Mouse (Mus musculus) left cerebral cortex, postnatal 36 days (tissue): ENCODE measurements around the gene Exoc1. TPM values are rescaled to one million over a fixed set of nuclear protein-coding genes. Genes with fewer than 3 reads are reported as not detected.
A peak's percentile ranks its signal among the peaks of the same experiment; 100 is the strongest.

Experiments used
- DNase-seq, 2 experiments: peaks; one replicate each; pipeline ENCODE4 v3.0.0; 2021 to 2022; ENCODE audit warnings: low spot score in 2 of 2, mixed read lengths in 1 of 2
- intact Hi-C: fragments of 180-260 bp; cut with DNase I; formaldehyde crosslinking; loops from one replicate; pipeline ENCODE4 v1.15.1; 2025
- total RNA-seq, 2 experiments: library from RNA; stranded (reverse); gene quantifications; 2 replicates each; pipeline ENCODE4 v1.2.3; 2021

Gene Exoc1
- total RNA-seq, 2 experiments from 2014 or later = 50.7 to 55.1 TPM

DNA sequence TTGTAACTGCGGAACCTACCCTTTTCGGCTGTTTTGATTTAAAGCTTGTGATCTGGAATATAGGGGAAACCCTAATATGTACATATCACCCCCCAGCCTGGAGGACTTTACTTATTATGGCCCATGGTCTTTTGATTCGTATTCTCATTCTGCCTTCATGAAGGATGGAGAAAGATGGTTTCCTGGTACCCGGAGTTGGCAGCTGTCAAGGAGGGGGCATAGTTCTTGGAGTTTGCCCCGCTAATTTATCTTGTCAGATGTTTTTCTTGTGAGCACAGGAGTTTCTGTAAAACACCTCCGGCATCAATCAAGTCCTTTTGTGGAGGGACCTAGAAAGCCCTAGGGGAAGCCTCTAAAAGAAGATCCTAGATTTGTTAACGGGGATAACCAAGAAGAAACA is 60.2 kb downstream of the Exoc1 start:
- DNase-seq = no peak
- intact Hi-C loops = loop anchor here (5.0 kb wide), 1 partner anchor 68 kb away; the partner anchor contains the start of gene C530008M17Rik

DNA sequence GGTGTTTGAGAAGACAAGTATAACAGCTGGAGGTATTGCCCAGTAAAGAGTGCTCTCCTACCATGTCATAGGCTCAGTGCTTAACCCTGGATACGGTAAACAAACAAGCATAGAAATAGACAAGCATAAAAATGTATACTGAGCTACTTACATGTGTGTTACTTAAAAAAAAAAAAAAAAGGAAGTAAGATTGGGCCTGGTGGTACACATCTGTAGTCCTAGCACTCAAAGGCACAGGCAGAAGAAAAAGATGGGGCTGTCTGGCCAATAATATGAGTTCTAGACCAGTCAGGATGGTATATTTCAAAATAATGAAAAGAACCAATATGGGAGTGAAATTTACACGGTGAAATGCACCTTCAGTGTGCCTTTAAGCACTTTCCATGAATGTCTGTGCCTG is 60.9 kb downstream of the Exoc1 start:
- intact Hi-C loops = no loop called here

DNA sequence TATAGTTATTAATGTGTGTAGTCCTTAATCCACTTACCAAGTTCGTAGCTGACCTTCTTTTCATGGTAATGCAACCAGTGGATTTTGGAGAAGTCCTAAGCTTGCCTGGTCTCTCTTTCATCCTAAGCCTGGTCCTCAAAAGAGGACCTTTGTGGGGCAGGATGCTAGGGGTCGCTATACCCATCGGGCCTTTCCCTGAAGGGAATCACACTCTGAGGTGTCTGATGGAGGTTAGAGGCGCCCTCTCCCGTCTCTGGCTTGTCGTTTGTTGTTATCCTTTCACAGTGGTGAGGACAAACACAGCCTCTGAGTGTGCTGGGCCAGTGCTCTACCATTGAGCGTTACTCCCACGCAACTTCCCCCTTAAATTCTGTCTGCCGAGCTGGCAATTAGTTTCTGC is 62.8 kb downstream of the Exoc1 start:
- no peak for DNase-seq
- intact Hi-C loops = loop anchor here (2.0 kb wide), 1 partner anchor 261 kb away; no protein-coding TSS in a partner anchor

More for the DNA sequence above, 60.9 kb downstream of the Exoc1 start:
- DNase-seq = no peak

DNA sequence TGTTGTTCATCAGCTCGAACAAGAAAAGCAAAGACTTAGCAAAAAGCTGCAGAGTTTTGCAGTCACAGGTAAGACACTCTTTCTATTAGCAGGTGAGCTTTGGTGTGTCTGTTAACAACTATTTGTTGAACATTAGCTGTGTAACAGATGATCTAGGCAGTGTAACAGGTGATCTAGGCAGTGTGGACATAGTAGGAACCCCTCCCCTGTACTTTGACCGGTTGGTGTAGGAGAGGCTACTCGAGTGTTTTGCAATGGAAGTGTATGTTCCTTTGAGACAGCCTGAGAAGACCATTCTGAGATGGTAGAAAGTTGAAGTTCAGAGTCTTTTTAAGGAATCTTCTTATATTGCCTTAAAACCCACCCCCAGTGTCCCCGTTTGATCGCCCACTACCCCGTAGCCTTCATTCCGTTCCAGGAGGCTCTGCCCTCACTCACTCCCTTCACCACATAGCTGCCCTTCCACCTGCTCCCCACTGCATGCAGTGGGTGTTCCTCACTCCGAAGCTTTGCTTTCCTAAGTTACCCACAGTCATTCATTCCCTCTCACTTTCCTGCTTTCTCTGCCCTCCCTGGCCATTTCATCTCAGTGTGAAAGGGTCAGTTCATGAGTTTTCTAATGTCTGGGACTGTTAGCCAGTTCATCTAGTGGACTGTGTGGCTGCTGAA is 80.7 kb downstream of the Exoc1 start:
- no peak for DNase-seq
- intact Hi-C loops = no loop called here

DNA sequence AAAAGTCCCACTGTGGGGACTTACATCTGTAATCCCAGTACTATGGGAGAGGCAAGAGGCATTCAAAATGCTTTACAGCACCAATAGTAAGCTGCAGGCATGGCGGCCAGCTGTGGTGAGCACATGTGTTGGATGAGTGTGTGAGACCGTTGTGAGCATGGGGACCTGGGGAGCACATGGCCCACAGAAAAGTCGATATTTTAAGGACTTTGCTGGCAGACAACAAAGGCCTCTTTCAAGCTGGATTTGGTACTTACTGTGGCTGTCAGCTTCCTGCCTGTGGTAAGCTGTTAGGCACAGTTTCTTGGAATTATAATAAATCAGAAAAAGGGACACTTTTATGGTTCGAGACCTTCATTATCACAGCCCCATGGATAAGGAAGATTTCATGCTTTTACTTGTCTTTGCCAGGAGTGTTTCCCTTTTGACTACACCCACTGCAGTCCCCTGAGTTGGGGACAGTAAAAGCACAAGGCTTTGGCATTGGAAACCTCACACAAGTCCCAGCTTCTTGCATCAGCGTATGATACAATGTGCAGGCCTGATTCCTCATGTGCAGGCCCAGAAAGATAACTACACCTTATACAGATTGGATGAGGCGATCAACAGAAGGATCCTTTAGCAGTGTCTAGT is 83.9 kb downstream of the Exoc1 start:
- intact Hi-C loops = no loop called here

DNA sequence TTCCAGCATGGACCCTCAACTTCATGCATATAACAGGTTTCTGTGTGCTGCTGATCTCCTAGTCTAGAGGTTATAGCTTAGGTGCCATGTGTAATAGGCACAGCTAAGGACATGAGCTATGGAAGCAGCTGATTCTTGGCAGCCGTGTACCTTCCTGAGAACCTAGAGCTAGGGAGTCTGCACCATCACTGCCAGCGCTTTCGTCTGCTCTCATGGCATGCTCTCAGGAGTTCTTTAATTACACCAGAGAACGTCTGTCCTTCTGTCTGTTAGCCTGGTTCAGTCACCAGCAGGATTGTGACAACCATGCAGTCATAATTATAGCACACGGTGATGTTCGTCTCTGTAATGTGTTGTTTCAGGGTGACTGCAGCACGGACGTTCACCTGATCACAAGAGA is 86.2 kb downstream of the Exoc1 start:
- intact Hi-C loops = no loop called here
- peak in 1 of 2 experiments; percentile 15 for DNase-seq

More for the DNA sequence above, 83.9 kb downstream of the Exoc1 start:
- DNase-seq = no peak

DNA sequence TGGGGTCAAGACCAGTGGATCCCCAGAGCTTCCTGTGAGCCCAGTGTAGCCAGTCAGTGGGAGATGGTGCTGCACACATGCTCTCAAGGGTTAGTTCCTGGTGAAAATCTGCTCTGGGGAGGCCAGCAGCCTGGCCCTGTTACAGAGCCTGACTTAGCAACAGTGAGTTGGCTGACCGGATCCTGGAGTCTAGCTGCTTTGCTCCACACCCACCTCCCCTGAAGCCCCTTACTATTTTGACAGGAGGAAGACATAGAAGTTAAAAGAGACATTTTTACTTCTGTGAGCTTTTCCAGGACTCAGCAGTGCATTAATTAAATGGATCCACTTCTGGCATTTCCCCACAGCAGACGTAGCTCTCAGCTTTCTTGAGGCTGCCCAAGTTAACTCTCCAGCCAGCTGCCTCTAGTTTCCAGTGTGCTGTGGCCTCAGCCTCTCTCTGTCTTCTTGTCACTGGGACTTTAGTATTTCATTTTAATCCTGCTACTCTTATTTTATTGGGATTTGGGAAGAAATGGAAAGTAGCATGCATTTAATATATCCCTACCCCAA is 87.2 kb downstream of the Exoc1 start:
- intact Hi-C loops = no loop called here
- no peak for DNase-seq

DNA sequence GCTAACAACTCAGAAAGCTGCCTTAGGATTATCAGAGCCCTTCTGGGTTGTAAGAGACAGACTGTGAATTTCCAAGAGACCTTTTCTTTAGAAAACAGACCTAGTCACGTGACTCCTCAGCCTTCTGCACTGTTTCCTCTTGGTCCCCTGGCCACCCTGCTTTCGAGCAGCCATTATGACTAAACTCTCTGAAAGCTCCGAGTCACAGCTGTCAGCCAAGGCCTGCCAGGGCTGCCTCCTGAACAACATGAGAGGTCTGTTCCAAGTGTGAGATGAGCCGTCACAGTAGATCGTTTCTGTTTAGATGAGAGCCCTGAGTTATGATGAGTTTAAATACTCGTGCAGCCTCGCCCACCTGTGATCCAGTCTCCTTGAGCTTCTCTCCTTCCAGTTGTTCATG is 89.6 kb downstream of the Exoc1 start:
- intact Hi-C loops = no loop called here
- DNase-seq = no peak

Other genes starting within 250 kb of the Exoc1 start
- 10 to 100 TPM; 46.8 to 57.5 TPM for gene Clock, start 224.5 kb upstream of the Exoc1 start, total RNA-seq
- gene Pdcl2, start 198.2 kb upstream of the Exoc1 start, total RNA-seq = not detected
- not detected for gene Nmu, start 165.5 kb upstream of the Exoc1 start, total RNA-seq
- gene Gm7271, start 45.3 kb upstream of the Exoc1 start, total RNA-seq = not detected
- gene Cep135, start 59.4 kb downstream of the Exoc1 start, total RNA-seq = 1 to 10 TPM; 5.2 to 6.7 TPM
- 10 to 100 TPM; 51.8 to 53.5 TPM for gene C530008M17Rik, start 127.2 kb downstream of the Exoc1 start, total RNA-seq